Mouse (Mus musculus): ENCODE measurements around the gene Aplf.

GRCm38 (mm10) chr6:87662197-87662596, 9.8 kb downstream of the Aplf start:
- TF ChIP-seq CTCF (IDR thresholded peaks at IDR 0.05; ENCODE audit: borderline replicate concordance, insufficient read depth, low read length) (no peak), POLR2A (IDR thresholded peaks at IDR 0.05; ENCODE audit: low read depth, low read length) (no peak)

Data from embryonic fibroblast, embryonic 13.5 days (primary cell).